Mouse (Mus musculus): Measurements from ENCODE around the gene Usp37. TPM values are rescaled to one million over a fixed set of nuclear protein-coding genes. Genes with fewer than 3 reads are reported as not detected.

Usp37 gene
- 20.7 TPM for polyA plus RNA-seq (2017; shearing (Covaris generic))

DNA sequence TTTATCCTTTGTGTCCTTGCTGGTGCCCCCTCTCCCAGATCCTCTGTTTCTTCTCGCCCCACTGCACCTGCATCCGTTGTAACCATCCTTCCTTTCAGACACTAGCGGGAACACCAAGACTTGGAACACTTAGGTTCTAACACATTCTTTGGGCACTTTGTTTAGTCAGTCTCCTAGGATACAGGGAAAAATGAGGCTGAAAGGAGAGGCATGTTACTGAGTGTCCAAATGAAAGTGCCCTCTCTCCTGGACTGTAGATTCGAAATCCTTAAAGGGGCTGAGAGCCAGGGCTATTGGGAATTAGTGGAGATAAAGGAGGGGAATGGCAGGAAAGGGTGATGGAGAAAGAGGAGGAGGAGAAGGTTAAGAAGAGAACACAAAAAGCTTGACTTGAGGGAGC is at the start of gene Usp37:
Gene Usp37 (minus strand): TSS at position 101 of the 400 bp plus-strand sequence.

DNA sequence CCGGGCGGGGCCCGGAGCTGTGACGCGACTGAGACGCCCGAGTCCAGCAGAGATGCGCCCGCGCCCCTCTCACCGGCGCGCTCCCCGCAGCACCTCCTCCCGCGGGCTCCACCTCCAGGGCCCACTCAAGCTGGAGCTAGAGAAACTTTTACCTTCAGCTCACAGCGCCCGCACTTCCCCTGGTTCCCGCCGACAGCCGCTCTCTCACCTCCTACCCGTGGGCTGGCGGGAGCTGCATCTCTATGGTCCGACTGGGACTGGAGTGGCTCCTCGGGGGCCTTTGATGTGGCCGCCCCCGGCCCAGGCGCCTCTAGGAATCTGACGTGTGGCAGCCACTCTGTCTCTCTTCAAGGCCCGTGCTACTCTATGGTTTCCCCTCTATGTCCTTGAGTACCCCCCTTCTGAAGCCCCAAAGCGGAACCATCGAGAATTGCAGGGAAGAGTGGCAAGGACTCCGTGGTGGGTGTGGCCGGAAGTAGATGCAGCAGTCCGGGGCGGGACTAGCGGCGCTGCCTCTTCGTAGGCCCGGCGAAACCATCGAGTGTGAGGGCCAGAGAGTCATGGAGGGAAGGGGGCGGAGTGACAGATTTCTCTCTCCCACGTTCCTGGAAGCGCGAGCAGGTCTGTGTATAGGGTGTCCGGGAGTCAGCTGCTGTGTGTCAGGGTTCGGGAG is 43.8 kb upstream of the Usp37 start, which contains the start of the genes Zfp142 and Bcs1l:
Gene Zfp142 (minus strand): TSS at position 474 of the 673 bp plus-strand sequence.
Gene Bcs1l (plus strand): TSS at position 517 of the 673 bp plus-strand sequence.

DNA sequence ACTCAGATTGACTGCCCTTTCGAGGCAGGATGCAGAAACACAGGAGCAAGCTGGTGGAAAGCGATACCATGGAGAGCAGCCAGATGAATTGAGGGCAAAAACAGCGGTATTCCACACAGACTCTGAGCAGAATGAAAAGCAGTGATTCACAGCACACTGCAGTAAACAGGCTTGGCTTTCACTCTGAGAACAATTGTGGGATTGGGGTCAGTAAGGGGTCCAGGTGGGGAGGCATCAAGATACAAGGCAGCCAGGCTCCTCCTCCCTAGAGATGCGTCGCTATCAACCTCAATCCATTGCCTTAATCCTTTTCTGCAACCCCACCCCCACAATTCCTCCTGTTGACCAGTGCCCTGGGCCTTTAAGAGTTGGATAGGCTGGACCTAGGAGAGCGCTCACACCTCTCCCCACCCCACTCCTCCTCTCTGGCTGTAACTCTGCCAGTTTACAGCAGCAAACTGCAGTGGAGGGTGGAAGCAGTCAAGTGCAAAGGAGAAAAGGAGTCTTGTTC is 1.6 kb downstream of the Usp37 start, which contains the start of gene Plcd4:
Gene Plcd4 (plus strand): TSS at position 438 of the 511 bp plus-strand sequence.

DNA sequence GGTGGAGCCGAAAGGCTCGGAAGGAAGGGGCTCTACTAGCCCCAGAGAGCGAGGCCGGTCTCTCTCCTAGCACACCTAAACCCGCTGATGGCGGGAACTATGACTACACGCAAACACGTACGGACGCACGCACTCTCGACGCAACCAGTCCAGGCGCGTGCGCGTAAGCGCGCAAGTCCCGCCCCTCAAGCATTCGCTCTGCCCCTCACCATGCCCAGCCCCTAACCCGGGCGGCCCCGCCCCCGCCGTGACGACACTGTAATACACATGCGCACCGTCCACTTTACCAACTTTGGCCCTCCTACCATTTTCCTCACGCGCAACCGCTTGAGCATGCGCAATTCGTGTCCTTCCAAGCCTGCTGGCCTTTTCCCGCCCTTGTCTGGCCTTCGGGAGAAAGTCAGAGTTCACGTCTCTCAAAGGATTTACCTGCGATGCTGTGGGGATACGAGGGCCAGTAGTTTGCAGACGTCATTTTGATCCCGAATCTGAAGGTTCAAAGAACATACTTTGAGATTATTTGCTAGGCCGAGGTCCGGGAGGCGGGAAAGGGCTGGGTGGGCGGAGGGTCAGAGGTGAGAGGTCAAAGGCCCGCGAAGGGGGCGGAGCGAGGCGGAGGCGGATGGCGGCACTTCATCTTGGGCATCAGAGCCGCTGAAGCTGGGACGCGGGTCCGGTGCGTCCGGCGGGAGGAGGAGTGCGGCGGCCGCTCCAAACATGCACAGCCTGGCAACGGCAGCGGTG is 38.2 kb downstream of the Usp37 start, which contains the start of gene Cnot9:
Gene Cnot9 (plus strand): TSS at position 338 of the 744 bp plus-strand sequence.

DNA sequence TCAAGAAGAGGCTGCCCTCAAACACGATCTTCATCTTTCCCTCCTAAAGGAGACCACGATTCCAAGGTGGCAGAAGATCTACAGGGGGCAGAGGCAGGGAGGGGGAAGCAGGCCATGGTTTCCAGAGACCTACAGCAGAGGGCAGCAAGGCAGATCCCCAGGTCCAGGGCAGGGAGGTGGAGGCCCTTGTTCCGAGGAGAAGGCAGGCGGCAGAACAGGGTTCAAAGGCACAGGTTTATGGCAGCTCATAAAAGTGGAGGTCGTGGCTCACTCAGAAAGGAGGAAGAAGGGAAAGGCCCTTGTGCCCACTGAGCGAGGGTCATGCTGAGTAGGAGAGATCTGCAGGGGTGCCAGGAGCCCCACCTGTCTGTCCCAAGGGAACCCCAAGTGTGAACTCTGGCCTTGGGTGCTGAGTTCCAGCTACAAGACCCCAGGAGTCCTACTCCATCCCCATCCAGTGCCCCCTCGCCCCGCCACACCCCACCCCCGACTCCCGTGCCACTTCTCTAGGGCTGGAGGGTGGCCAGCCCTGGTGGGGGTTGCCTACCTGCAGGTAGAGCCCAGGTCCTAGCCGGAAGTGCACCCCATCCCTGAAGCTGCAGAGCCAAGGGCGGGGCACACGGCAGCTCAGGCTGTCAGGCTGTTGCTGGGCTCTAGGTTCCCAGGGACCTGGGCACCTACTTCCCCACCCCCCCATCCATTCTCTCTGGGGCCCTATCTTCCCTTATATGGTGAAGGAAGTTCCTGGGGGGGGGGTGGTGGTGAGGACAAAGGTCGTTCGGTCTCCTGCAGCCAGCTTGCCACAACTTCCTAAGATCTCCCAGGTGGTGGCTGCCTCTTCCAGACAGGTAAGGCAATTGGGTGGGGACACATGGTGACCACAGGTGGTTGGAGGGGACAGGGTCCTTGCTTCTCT is 135.2 kb downstream of the Usp37 start, which contains the start of gene Vil1:
Gene Vil1 (plus strand): TSS at position 788 of the 916 bp plus-strand sequence.

DNA sequence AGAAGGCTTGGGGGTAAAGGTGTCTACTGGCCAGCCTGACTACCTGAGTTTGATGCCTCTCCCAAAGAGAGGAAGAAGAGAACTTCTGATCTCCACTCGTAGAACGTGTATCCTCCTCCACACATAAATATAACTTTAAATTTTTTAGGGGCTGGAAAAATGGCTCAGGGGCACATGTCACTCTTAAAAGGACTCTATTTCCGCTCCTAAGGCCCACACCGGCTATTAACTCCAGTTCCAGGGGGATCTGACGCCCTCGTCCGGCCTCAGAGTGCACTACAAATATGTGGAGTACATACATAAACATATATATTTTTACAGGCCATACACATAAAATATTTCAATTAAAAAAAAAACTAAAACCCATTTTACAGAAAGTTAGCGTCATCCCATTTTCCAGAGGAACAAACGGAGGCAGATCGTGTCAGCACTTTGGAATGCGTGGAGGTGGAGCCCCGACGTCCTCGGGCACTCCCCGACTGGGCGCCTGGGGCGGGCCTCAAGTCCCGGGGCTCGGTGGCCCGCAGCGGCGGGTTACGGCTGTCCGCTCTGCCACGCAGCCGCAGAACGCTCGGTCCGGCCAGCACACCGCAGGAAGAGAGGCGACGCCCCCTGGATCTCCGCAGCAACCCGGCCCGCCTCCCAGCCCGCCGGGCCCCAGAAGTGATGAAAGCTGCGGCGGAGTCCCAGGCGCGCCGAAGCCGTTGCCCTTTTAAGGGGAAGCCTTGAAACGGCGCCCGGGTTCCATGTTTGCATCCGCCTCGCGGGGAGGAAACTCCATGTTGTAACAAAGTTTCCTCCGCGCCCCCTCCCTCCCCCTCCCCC is 152.9 kb downstream of the Usp37 start, which contains the start of gene Ctdsp1:
Gene Ctdsp1 (plus strand): TSS at position 586 of the 825 bp plus-strand sequence.

Other genes with a start within 250 kb of the Usp37 start
- 25.0 TPM for gene Tmbim1, start 238.7 kb downstream of the Usp37 start, polyA plus RNA-seq (2017; shearing (Covaris generic))
- not detected for gene Catip, start 182.2 kb downstream of the Usp37 start, polyA plus RNA-seq (2017; shearing (Covaris generic))
- 2.1 TPM for gene Slc11a1, start 169.1 kb downstream of the Usp37 start, polyA plus RNA-seq (2017; shearing (Covaris generic))
- 6.1 TPM for gene Ctdsp1, start 152.8 kb downstream of the Usp37 start, polyA plus RNA-seq (2017; shearing (Covaris generic))
- 0.09 TPM for gene Vil1, start 134.9 kb downstream of the Usp37 start, polyA plus RNA-seq (2017; shearing (Covaris generic))
- gene Cnot9, start 38.2 kb downstream of the Usp37 start, polyA plus RNA-seq (2017; shearing (Covaris generic)): 38.3 TPM
- 0.38 TPM for gene Plcd4, start 1.4 kb downstream of the Usp37 start, polyA plus RNA-seq (2017; shearing (Covaris generic))
- 22.7 TPM for gene Zfp142, start 44.0 kb upstream of the Usp37 start, polyA plus RNA-seq (2017; shearing (Covaris generic))
- gene Bcs1l, start 44.0 kb upstream of the Usp37 start, polyA plus RNA-seq (2017; shearing (Covaris generic)): 13.6 TPM
- gene Rnf25, start 57.1 kb upstream of the Usp37 start, polyA plus RNA-seq (2017; shearing (Covaris generic)): 33.3 TPM
- gene Stk36, start 57.2 kb upstream of the Usp37 start, polyA plus RNA-seq (2017; shearing (Covaris generic)): not detected
- 41.7 TPM for gene Ttll4, start 117.5 kb upstream of the Usp37 start, polyA plus RNA-seq (2017; shearing (Covaris generic))
- gene Cyp27a1, start 169.3 kb upstream of the Usp37 start, polyA plus RNA-seq (2017; shearing (Covaris generic)): 0.40 TPM
- gene Prkag3, start 204.9 kb upstream of the Usp37 start, polyA plus RNA-seq (2017; shearing (Covaris generic)): not detected
- gene Wnt6, start 227.6 kb upstream of the Usp37 start, polyA plus RNA-seq (2017; shearing (Covaris generic)): not detected
- 0.29 TPM for gene Wnt10a, start 247.2 kb upstream of the Usp37 start, polyA plus RNA-seq (2017; shearing (Covaris generic))

Measured in activated CD4-positive, CD25-positive, alpha-beta regulatory T cell, adult 9 weeks (primary cell).